Mouse (Mus musculus) right cerebral cortex, postnatal 4 days (tissue): ENCODE results near the gene Kcng3.
A peak's percentile ranks its signal among the peaks of the same experiment; 100 is the strongest.

Experiments
- DNase-seq: peaks from one replicate; pipeline ENCODE4 v3.0.0-alpha.2; 2022

Gene Kcng3

GRCm38 (mm10) chr17:83554997-83555396 lies 76.7 kb downstream of the Kcng3 start:
- no peak for DNase-seq

GRCm38 (mm10) chr17:83548501-83549233 lies 83.0 kb downstream of the Kcng3 start:
- peak; percentile 29 for DNase-seq

GRCm38 (mm10) chr17:83547145-83547544 lies 84.5 kb downstream of the Kcng3 start:
- no peak for DNase-seq

GRCm38 (mm10) chr17:83545756-83546742 lies 85.6 kb downstream of the Kcng3 start:
- no peak for DNase-seq

- no peak for DNase-seq
Measured at GRCm38 (mm10) chr17:83545259-83545658, 86.4 kb downstream of the Kcng3 start.

- no peak for DNase-seq
Measured at GRCm38 (mm10) chr17:83542424-83542823, 89.3 kb downstream of the Kcng3 start.

GRCm38 (mm10) chr17:83539262-83540037 lies 92.2 kb downstream of the Kcng3 start:
- no peak for DNase-seq

GRCm38 (mm10) chr17:83538694-83539093 lies 93.0 kb downstream of the Kcng3 start:
- no peak for DNase-seq

GRCm38 (mm10) chr17:83538141-83538540 lies 93.6 kb downstream of the Kcng3 start:
- no peak for DNase-seq
